Mouse (Mus musculus) kidney, embryonic 15.5 days (tissue): Measurements from ENCODE around the gene Dolpp1. TPM values are rescaled to one million over a fixed set of nuclear protein-coding genes. Genes with fewer than 3 reads are reported as not detected.
"Not testable (repeated sequence)": the region's sequence is repeated elsewhere in the genome, so short reads cannot be mapped to it uniquely, and the experiment has no call there.

ENCODE experiments used
- ATAC-seq: fragments of 200-750 bp; cut with Nextera tagmentation; replicated peaks from 2 replicates; pipeline ENCODE4 v1.8.0; 2017; ENCODE audit warnings: moderate TSS enrichment; ENCODE audit not compliant: low FRiP score
- H3K27ac ChIP-seq: fragments of 300-500 bp; sonication (generic); 2 replicates; pipeline ENCODE4 v1.5.1; 2015; ENCODE audit warnings: mild to moderate bottlenecking, inconsistent platforms
- H3K27me3 ChIP-seq: fragments of 300-500 bp; sonication (generic); 2 replicates; pipeline ENCODE4 v1.6.1; 2015; ENCODE audit warnings: inconsistent platforms
- H3K36me3 ChIP-seq: fragments of 300-500 bp; sonication (generic); 2 replicates; pipeline ENCODE4 v1.6.1; 2015; ENCODE audit warnings: inconsistent platforms
- H3K4me1 ChIP-seq: fragments of 300-500 bp; sonication (generic); 2 replicates; pipeline ENCODE4 v1.6.1; 2015; ENCODE audit warnings: inconsistent platforms
- H3K4me2 ChIP-seq: fragments of 300-500 bp; sonication (generic); 2 replicates; pipeline ENCODE4 v1.6.1; 2015; ENCODE audit warnings: moderate library complexity, mild to moderate bottlenecking, inconsistent platforms
- H3K4me3 ChIP-seq: fragments of 300-500 bp; sonication (generic); replicated peaks from 2 replicates; pipeline ENCODE4 v1.5.1; 2015; ENCODE audit warnings: mild to moderate bottlenecking, inconsistent platforms
- H3K9ac ChIP-seq: fragments of 300-500 bp; sonication (generic); 2 replicates; pipeline ENCODE4 v1.6.1; 2015; ENCODE audit warnings: mild to moderate bottlenecking, inconsistent platforms
- H3K9me3 ChIP-seq: fragments of 300-500 bp; sonication (generic); replicated peaks from 2 replicates; pipeline ENCODE4 v1.6.1; 2016; ENCODE audit warnings: inconsistent platforms
- WGBS: fragments of 180-500 bp; shearing (Covaris S2); methylation state at CpG from one replicate; pipeline ENCODE4 v1.1.7; 2015; ENCODE audit warnings: mixed read lengths; 5-methylcytosine and 5-hydroxymethylcytosine counted together
- polyA plus RNA-seq: library from polyadenylated mRNA; unstranded; fragments of >200 nt; fragmentation: Nextera tagmentation; extraction: Ambion mirVana; gene quantifications from 2 replicates; pipeline ENCODE4 v1.2.1, GENCODE M21; 2015

The Dolpp1 gene
- polyA plus RNA-seq, 1 experiment from 2014 or later, result 37.7 TPM

GRCm38 (mm10) chr2:30416649-30416965 lies 24.6 kb downstream of the Dolpp1 start:
- ATAC-seq, result no peak
- H3K27me3 ChIP-seq, result no peaks in the 10 kb centered on the region
- peaks cover 55% of the 10 kb centered on the region for H3K4me1 ChIP-seq
- peak overlapping the region; percentile 71 for H3K4me3 ChIP-seq
- under 1% methylated on average over 7 of the region's 7 CpGs for WGBS
- H3K9me3 ChIP-seq, result no peaks in the 10 kb centered on the region
- H3K4me2 ChIP-seq, result peak overlapping the region; percentile 90
- peaks cover 13% of the 10 kb centered on the region; the same call in 1 of the 2 replicates for H3K36me3 ChIP-seq
- peak overlapping the region; percentile 99 for H3K27ac ChIP-seq
- peak overlapping the region; percentile 90 for H3K9ac ChIP-seq

- peak overlapping the region; percentile 71 for H3K4me3 ChIP-seq
- ATAC-seq, H3K27me3 ChIP-seq, H3K9ac ChIP-seq, H3K36me3 ChIP-seq, H3K9me3 ChIP-seq: not testable (repeated sequence)
- peak overlapping the region; percentile 99 for H3K27ac ChIP-seq
- 71% methylated on average over 6 of the region's 6 CpGs for WGBS
- H3K4me2 ChIP-seq, result peak overlapping the region; percentile 90
- H3K4me1 ChIP-seq, result peaks cover 58% of the 10 kb centered on the region
These were observed 25.1 kb downstream of the Dolpp1 start for GRCm38 (mm10) chr2:30417154-30417553.

- 57% methylated on average over 5 of the region's 5 CpGs for WGBS
- Histone ChIP-seq H3K4me1 (peaks cover 58% of the 10 kb centered on the region), H3K9ac (no peak overlapping the region), H3K27me3 (no peaks in the 10 kb centered on the region), H3K9me3 (no peaks in the 10 kb centered on the region), H3K36me3 (peaks cover 8% of the 10 kb centered on the region), H3K4me3 (peak overlapping the region; percentile 6; the same call in 1 of the 2 replicates), H3K4me2 (peak overlapping the region; percentile 90), H3K27ac (peak overlapping the region; percentile 82; the same call in 1 of the 2 replicates)
- no peak for ATAC-seq
These were observed 25.6 kb downstream of the Dolpp1 start for GRCm38 (mm10) chr2:30417595-30418165.

GRCm38 (mm10) chr2:30418259-30418658 lies 26.2 kb downstream of the Dolpp1 start:
- H3K4me1 ChIP-seq, result peaks cover 58% of the 10 kb centered on the region
- H3K9ac ChIP-seq, result 0 out of 2 replicates have a peak overlapping the region, but pooled peaks have one; percentile 33
- no peak for ATAC-seq
- H3K9me3 ChIP-seq, result no peaks in the 10 kb centered on the region
- 53% methylated on average over 6 of the region's 6 CpGs for WGBS
- peaks cover 8% of the 10 kb centered on the region for H3K36me3 ChIP-seq
- H3K27me3 ChIP-seq, result no peaks in the 10 kb centered on the region
- H3K27ac ChIP-seq, result peak overlapping the region; percentile 82
- peak overlapping the region; percentile 90 for H3K4me2 ChIP-seq
- peak overlapping the region; percentile 6; the same call in 1 of the 2 replicates for H3K4me3 ChIP-seq

- Histone ChIP-seq H3K36me3 (peaks cover 8% of the 10 kb centered on the region), H3K27me3 (no peaks in the 10 kb centered on the region), H3K4me3 (peak overlapping the region; percentile 12; the same call in 1 of the 2 replicates), H3K4me2 (peak overlapping the region; percentile 90), H3K4me1 (peaks cover 52% of the 10 kb centered on the region), H3K9me3 (no peaks in the 10 kb centered on the region), H3K9ac (peak overlapping the region; percentile 33; the same call in 1 of the 2 replicates), H3K27ac (peak overlapping the region; percentile 82)
- WGBS, result 19% methylated on average over 10 of the region's 10 CpGs
- ATAC-seq, result no peak
These were observed 27.1 kb downstream of the Dolpp1 start for GRCm38 (mm10) chr2:30419112-30419511.

GRCm38 (mm10) chr2:30421432-30421831 lies 29.4 kb downstream of the Dolpp1 start:
- peaks cover 41% of the 10 kb centered on the region for H3K4me1 ChIP-seq
- no peaks in the 10 kb centered on the region for H3K9me3 ChIP-seq
- H3K27ac ChIP-seq, result no peak overlapping the region
- WGBS, result 70% methylated on average over 4 of the region's 4 CpGs
- H3K9ac ChIP-seq, result no peak overlapping the region
- no peak for ATAC-seq
- H3K36me3 ChIP-seq, result peaks cover 13% of the 10 kb centered on the region
- H3K27me3 ChIP-seq, result no peaks in the 10 kb centered on the region
- H3K4me2 ChIP-seq, result no peak overlapping the region
- H3K4me3 ChIP-seq, result no peak overlapping the region

GRCm38 (mm10) chr2:30429156-30429555 lies 37.1 kb downstream of the Dolpp1 start:
- Histone ChIP-seq H3K9ac (no peak overlapping the region), H3K27ac (no peak overlapping the region), H3K27me3 (no peaks in the 10 kb centered on the region), H3K4me1 (peaks cover 6% of the 10 kb centered on the region; the same call in 1 of the 2 replicates), H3K4me3 (no peak overlapping the region), H3K36me3 (peaks cover 81% of the 10 kb centered on the region), H3K9me3 (no peaks in the 10 kb centered on the region), H3K4me2 (no peak overlapping the region)
- no peak for ATAC-seq

GRCm38 (mm10) chr2:30435326-30436155 lies 43.5 kb downstream of the Dolpp1 start:
- H3K4me2 ChIP-seq, result no peak overlapping the region
- H3K27me3 ChIP-seq, result no peaks in the 10 kb centered on the region
- H3K9me3 ChIP-seq, result no peaks in the 10 kb centered on the region
- peaks cover 79% of the 10 kb centered on the region for H3K36me3 ChIP-seq
- no peak overlapping the region for H3K9ac ChIP-seq
- H3K27ac ChIP-seq, result peak overlapping the region; percentile 34
- peaks cover 27% of the 10 kb centered on the region for H3K4me1 ChIP-seq
- H3K4me3 ChIP-seq, result no peak overlapping the region
- no peak; the same call in 1 of the 2 replicates for ATAC-seq
- WGBS, result 51% methylated on average over 5 of the region's 5 CpGs

GRCm38 (mm10) chr2:30436156-30436545 lies 44.1 kb downstream of the Dolpp1 start:
- ATAC-seq, result no peak
- Histone ChIP-seq H3K27ac (no peak overlapping the region), H3K4me3 (no peak overlapping the region), H3K9me3 (no peaks in the 10 kb centered on the region), H3K36me3 (peaks cover 73% of the 10 kb centered on the region), H3K4me1 (peaks cover 33% of the 10 kb centered on the region), H3K9ac (no peak overlapping the region), H3K4me2 (no peak overlapping the region), H3K27me3 (no peaks in the 10 kb centered on the region)
- 83% methylated on average over 5 of the region's 5 CpGs for WGBS

- no peak overlapping the region for H3K4me2 ChIP-seq
- H3K9ac ChIP-seq, result no peak overlapping the region
- no peaks in the 10 kb centered on the region for H3K27me3 ChIP-seq
- H3K9me3 ChIP-seq, result no peaks in the 10 kb centered on the region
- peaks cover 67% of the 10 kb centered on the region for H3K36me3 ChIP-seq
- no peak overlapping the region for H3K27ac ChIP-seq
- no peak overlapping the region for H3K4me3 ChIP-seq
- WGBS, result 79% methylated on average over 4 of the region's 4 CpGs
- H3K4me1 ChIP-seq, result peaks cover 40% of the 10 kb centered on the region
- no peak for ATAC-seq
These were observed 44.8 kb downstream of the Dolpp1 start for GRCm38 (mm10) chr2:30436809-30437208.

GRCm38 (mm10) chr2:30437791-30438190 lies 45.7 kb downstream of the Dolpp1 start:
- no peak overlapping the region for H3K9ac ChIP-seq
- H3K36me3 ChIP-seq, result peaks cover 57% of the 10 kb centered on the region
- 89% methylated on average over 4 of the region's 4 CpGs for WGBS
- H3K9me3 ChIP-seq, result no peaks in the 10 kb centered on the region
- H3K4me3 ChIP-seq, result no peak overlapping the region
- H3K4me1 ChIP-seq, result peaks cover 50% of the 10 kb centered on the region
- no peak overlapping the region for H3K27ac ChIP-seq
- H3K27me3 ChIP-seq, result no peaks in the 10 kb centered on the region
- no peak for ATAC-seq
- H3K4me2 ChIP-seq, result no peak overlapping the region

GRCm38 (mm10) chr2:30439631-30440030 lies 47.6 kb downstream of the Dolpp1 start:
- no peaks in the 10 kb centered on the region for H3K9me3 ChIP-seq
- WGBS, result 90% methylated on average over 6 of the region's 6 CpGs
- H3K27ac ChIP-seq, result peak overlapping the region; percentile 100
- no peak overlapping the region for H3K4me2 ChIP-seq
- H3K9ac ChIP-seq, result 0 out of 2 replicates have a peak overlapping the region, but pooled peaks have one; percentile 14
- no peaks in the 10 kb centered on the region for H3K27me3 ChIP-seq
- H3K36me3 ChIP-seq, result peaks cover 55% of the 10 kb centered on the region
- no peak overlapping the region for H3K4me3 ChIP-seq
- peaks cover 63% of the 10 kb centered on the region for H3K4me1 ChIP-seq
- no peak for ATAC-seq
